ENCODE assay signal across 12 mouse cellular contexts in the genomic region with DNA sequence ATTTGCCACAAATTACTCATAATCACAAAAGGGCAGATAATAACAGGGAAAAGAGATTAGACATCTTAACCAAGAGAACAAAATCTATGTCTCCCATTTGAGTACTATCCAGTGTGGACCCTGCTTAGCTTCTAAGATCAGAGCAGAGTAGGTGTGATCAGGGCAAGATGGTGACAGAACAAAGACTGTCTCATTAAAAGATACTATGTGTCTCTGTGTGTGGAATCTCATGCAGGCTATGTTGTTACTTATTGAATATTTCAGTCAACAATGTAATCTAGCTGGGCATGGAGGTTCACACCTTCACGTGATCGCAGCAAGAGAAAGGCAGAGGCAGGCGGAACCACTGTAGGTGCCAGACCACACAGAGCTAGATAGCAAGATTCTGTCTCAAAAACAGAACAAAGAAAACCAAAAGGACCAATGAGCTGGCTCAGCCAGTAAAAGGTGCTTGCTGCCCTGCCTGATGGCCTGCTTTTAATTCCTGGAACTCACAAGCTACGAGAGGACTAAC.
"Had no signal": no experiment of that assay in that cellular context is flagged by ENCODE, and none has a peak within 500 bp of the region (broad histone marks: within the 10 kb centered on the region; RNA-seq: fewer than 3 reads in every experiment).

No protein-coding gene starts in this region.

- H3K4me3 ChIP-seq: left cerebral cortex, adult 2 months; limb, embryonic 15.5 days; liver, embryonic 12.5 days; midbrain, embryonic 12.5 days; neural tube, embryonic 15.5 days had no signal

- H3K27me3 ChIP-seq: limb, embryonic 15.5 days; liver, embryonic 12.5 days; midbrain, embryonic 12.5 days; neural tube, embryonic 15.5 days had no signal

- H3K27ac ChIP-seq: left cerebral cortex, adult 2 months; limb, embryonic 15.5 days; liver, embryonic 12.5 days; midbrain, embryonic 12.5 days; neural tube, embryonic 15.5 days had no signal

- H3K9me3 ChIP-seq: limb, embryonic 15.5 days; liver, embryonic 12.5 days; midbrain, embryonic 12.5 days; neural tube, embryonic 15.5 days had no signal

- H3K36me3 ChIP-seq: limb, embryonic 15.5 days; liver, embryonic 12.5 days; midbrain, embryonic 12.5 days; neural tube, embryonic 15.5 days had no signal

- H3K4me1 ChIP-seq: liver, embryonic 12.5 days; midbrain, embryonic 12.5 days; neural tube, embryonic 15.5 days had no signal

- DNase-seq: kidney, adult 8-10 months; kidney, postnatal 25 days; lung, embryonic 14.5 days; lung, postnatal 4 days; right cerebral cortex, postnatal 4 days; spleen, adult 18-20 months; thymus, postnatal 4 days had no signal

- H3K4me2 ChIP-seq: limb, embryonic 15.5 days; liver, embryonic 12.5 days; lung, embryonic 14.5 days; midbrain, embryonic 12.5 days; neural tube, embryonic 15.5 days had no signal

- H3K9ac ChIP-seq: limb, embryonic 15.5 days; liver, embryonic 12.5 days; lung, embryonic 14.5 days; midbrain, embryonic 12.5 days; neural tube, embryonic 15.5 days had no signal
